In genomic region chr7:143013420-143014178, GRCm38 (mm10) we compare ENCODE assay signal across 10 mouse cellular contexts. TPM values are rescaled to one million over a fixed set of nuclear protein-coding genes. Genes with fewer than 3 reads are reported as not detected.
A peak's percentile ranks its signal among the peaks of the same experiment; 100 is the strongest.
DNase-seq lines count a peak whose midpoint lies in the region; ATAC-seq and TF ChIP-seq lines count a peak whose summit lies in the region.
"Had no signal": no experiment of that assay in that cellular context is flagged by ENCODE, and none has a peak within 500 bp of the region (broad histone marks: within the 10 kb centered on the region; RNA-seq: fewer than 3 reads in every experiment).

No protein-coding gene starts in this region.

- H3K27ac ChIP-seq in midbrain, postnatal 0 days (ENCODE audit: low read depth, low read length), result peak overlapping the region; percentile 14; the same call in 1 of the 2 replicates
- no peak overlapping the region; the same call in 1 of the 2 replicates for H3K27ac ChIP-seq in midbrain, embryonic 16.5 days (ENCODE audit: low read length)
- peak overlapping the region; percentile 78 for H3K27ac ChIP-seq in layer of hippocampus, adult 2 months
- H3K27ac ChIP-seq: embryonic facial prominence, embryonic 12.5 days had no signal

- DNase-seq in midbrain, postnatal 0 days (ENCODE audit: low spot score), result peak; percentile 53
- peak; percentile 92 for DNase-seq in adrenal gland, postnatal 14 days
- peak; percentile 77 for DNase-seq in gastrocnemius, postnatal 10 days
- DNase-seq in layer of hippocampus, adult 2 months (ENCODE audit: low spot score in 2 of 2), result peak; percentile 51
- peak; percentile 73 for DNase-seq in ovary, postnatal 36 days (ENCODE audit: low spot score)
- DNase-seq in T-cell, adult 2 months (ENCODE audit: low spot score), result no peak
- DNase-seq in B cell, adult 2 months, result no peak

- H3K4me3 ChIP-seq in midbrain, postnatal 0 days (ENCODE audit: low read depth, low read length), result no peak overlapping the region
- no peak overlapping the region for H3K4me3 ChIP-seq in midbrain, embryonic 16.5 days (ENCODE audit: low read depth, low read length)
- H3K4me3 ChIP-seq in layer of hippocampus, adult 2 months, result no peak overlapping the region
- H3K4me3 ChIP-seq: embryonic facial prominence, embryonic 12.5 days had no signal

- no peaks in the 10 kb centered on the region for H3K36me3 ChIP-seq in midbrain, postnatal 0 days (ENCODE audit: insufficient read depth, low read length)
- no peaks in the 10 kb centered on the region for H3K36me3 ChIP-seq in midbrain, embryonic 16.5 days (ENCODE audit: control insufficient read depth, insufficient read depth, low read length)
- H3K36me3 ChIP-seq: embryonic facial prominence, embryonic 12.5 days had no signal

- H3K4me2 ChIP-seq in midbrain, postnatal 0 days (ENCODE audit: low read depth, low read length, poor library complexity, severe bottlenecking), result no peak overlapping the region
- H3K4me2 ChIP-seq in midbrain, embryonic 16.5 days (ENCODE audit: low read length), result no peak overlapping the region
- H3K4me2 ChIP-seq: embryonic facial prominence, embryonic 12.5 days had no signal

- H3K9me3 ChIP-seq in midbrain, postnatal 0 days (ENCODE audit: low read length), result no peaks in the 10 kb centered on the region
- no peaks in the 10 kb centered on the region for H3K9me3 ChIP-seq in midbrain, embryonic 16.5 days (replicated peaks; ENCODE audit: control insufficient read depth, low read length, poor library complexity, severe bottlenecking)
- H3K9me3 ChIP-seq: embryonic facial prominence, embryonic 12.5 days had no signal

- TF ChIP-seq CTCF in midbrain, postnatal 0 days (IDR thresholded peaks at IDR 0.05), result no peak
- TF ChIP-seq CTCF in layer of hippocampus, adult 2 months (conservative IDR thresholded peaks at IDR 0.05), result no peak

- no peak for ATAC-seq in midbrain, postnatal 0 days (ENCODE audit: low FRiP score)
- no peak for ATAC-seq in midbrain, embryonic 16.5 days

- WGBS in midbrain, postnatal 0 days, result 56% methylated on average over 8 of the region's 8 CpGs
- WGBS in midbrain, embryonic 16.5 days, result 68% methylated on average over 8 of the region's 8 CpGs

- H3K9ac ChIP-seq in midbrain, postnatal 0 days (replicated peaks; ENCODE audit: low read length, poor library complexity, severe bottlenecking), result no peak overlapping the region
- no peak overlapping the region for H3K9ac ChIP-seq in midbrain, embryonic 16.5 days (ENCODE audit: low read depth, low read length)
- H3K9ac ChIP-seq: embryonic facial prominence, embryonic 12.5 days had no signal

- H3K4me1 ChIP-seq in midbrain, postnatal 0 days (ENCODE audit: insufficient read depth, low read length), result no peaks in the 10 kb centered on the region; the same call in 1 of the 2 replicates
- peaks cover 7% of the 10 kb centered on the region for H3K4me1 ChIP-seq in midbrain, embryonic 16.5 days (ENCODE audit: control insufficient read depth, insufficient read depth, low read length)

- H3K27me3 ChIP-seq in midbrain, postnatal 0 days (ENCODE audit: insufficient read depth, low read length), result no peaks in the 10 kb centered on the region
- no peaks in the 10 kb centered on the region for H3K27me3 ChIP-seq in midbrain, embryonic 16.5 days (ENCODE audit: control insufficient read depth, insufficient read depth, low read depth, low read length)
- H3K27me3 ChIP-seq: embryonic facial prominence, embryonic 12.5 days had no signal

RNA-seq across cellular contexts. Expression of gene Tspan32, which starts 8.8 kb away (rescaled TPM):
- 0.19 and 0.38 TPM in 2 replicates for total RNA-seq in midbrain, postnatal 0 days (2014; rRNA removed)
- polyA plus RNA-seq in midbrain, postnatal 0 days (2015; fragmentation: Nextera tagmentation; extraction: Ambion mirVana), result 0.37 and 0.38 TPM in 2 replicates
- 0.30 and 0.48 TPM in 2 replicates for polyA plus RNA-seq in midbrain, embryonic 16.5 days (2015; fragmentation: Nextera tagmentation; extraction: Ambion mirVana)
- 2.0 and 8.6 TPM in 2 replicates for total RNA-seq in adrenal gland, postnatal 14 days (2021)
- under 1 TPM; 0.16 to 0.90 TPM for total RNA-seq in gastrocnemius, postnatal 10 days (2021)
- under 1 TPM in 1 of 2 experiments, not detected in 1; 0.36 TPM for total RNA-seq in layer of hippocampus, adult 2 months (2021)

RNA-seq across cellular contexts. Expression of gene Cd81, which starts 38.9 kb away (rescaled TPM):
- total RNA-seq in midbrain, postnatal 0 days (2014; rRNA removed), result 454 and 542 TPM in 2 replicates
- 511 and 569 TPM in 2 replicates for polyA plus RNA-seq in midbrain, postnatal 0 days (2015; fragmentation: Nextera tagmentation; extraction: Ambion mirVana)
- 364 and 411 TPM in 2 replicates for polyA plus RNA-seq in midbrain, embryonic 16.5 days (2015; fragmentation: Nextera tagmentation; extraction: Ambion mirVana)
- total RNA-seq in adrenal gland, postnatal 14 days (2021), result 536 and 561 TPM in 2 replicates
- total RNA-seq in gastrocnemius, postnatal 10 days (2021), result 100 to 1,000 TPM; 236 to 268 TPM
- total RNA-seq in layer of hippocampus, adult 2 months (2021), result 100 to 1,000 TPM; 419 to 448 TPM

RNA-seq across cellular contexts. Expression of gene Ascl2, which starts 44.5 kb away (rescaled TPM):
- total RNA-seq in midbrain, postnatal 0 days (2014; rRNA removed), result 1.1 TPM in 1 of 2 replicates, not detected in the other
- polyA plus RNA-seq in midbrain, postnatal 0 days (2015; fragmentation: Nextera tagmentation; extraction: Ambion mirVana), result 0.43 and 0.50 TPM in 2 replicates
- polyA plus RNA-seq in midbrain, embryonic 16.5 days (2015; fragmentation: Nextera tagmentation; extraction: Ambion mirVana), result 0.39 and 0.55 TPM in 2 replicates
- 0.45 TPM in 1 of 2 replicates, not detected in the other for total RNA-seq in adrenal gland, postnatal 14 days (2021)
- not detected for total RNA-seq in gastrocnemius, postnatal 10 days (2021)
- total RNA-seq in layer of hippocampus, adult 2 months (2021), result under 1 TPM; 0.28 to 0.37 TPM
- total RNA-seq: liver, adult 2 months had no signal
- polyA plus RNA-seq: liver, adult 2 months had no signal

RNA-seq across cellular contexts. Expression of gene Tssc4, which starts 55.5 kb away (rescaled TPM):
- total RNA-seq in midbrain, postnatal 0 days (2014; rRNA removed), result 71.3 and 92.4 TPM in 2 replicates
- polyA plus RNA-seq in midbrain, postnatal 0 days (2015; fragmentation: Nextera tagmentation; extraction: Ambion mirVana), result 101 and 103 TPM in 2 replicates
- polyA plus RNA-seq in midbrain, embryonic 16.5 days (2015; fragmentation: Nextera tagmentation; extraction: Ambion mirVana), result 90.6 and 90.7 TPM in 2 replicates
- 32.2 and 33.3 TPM in 2 replicates for total RNA-seq in adrenal gland, postnatal 14 days (2021)
- 10 to 100 TPM; 14.3 to 16.9 TPM for total RNA-seq in gastrocnemius, postnatal 10 days (2021)
- total RNA-seq in layer of hippocampus, adult 2 months (2021), result 10 to 100 TPM; 38.5 to 41.4 TPM

Comparison
In these comparisons a context has a peak if more than half of its experiments do, and no peak if none do; other contexts are left out.
1. DNase-seq: peak in midbrain, postnatal 0 days (single experiment), adrenal gland, postnatal 14 days (single experiment), gastrocnemius, postnatal 10 days (single experiment), layer of hippocampus, adult 2 months (2 of 2) and ovary, postnatal 36 days (single experiment); none in T-cell, adult 2 months (single experiment) and B cell, adult 2 months (0 of 2).